8 mouse cellular contexts compared by ENCODE assay signal in the genomic region with DNA sequence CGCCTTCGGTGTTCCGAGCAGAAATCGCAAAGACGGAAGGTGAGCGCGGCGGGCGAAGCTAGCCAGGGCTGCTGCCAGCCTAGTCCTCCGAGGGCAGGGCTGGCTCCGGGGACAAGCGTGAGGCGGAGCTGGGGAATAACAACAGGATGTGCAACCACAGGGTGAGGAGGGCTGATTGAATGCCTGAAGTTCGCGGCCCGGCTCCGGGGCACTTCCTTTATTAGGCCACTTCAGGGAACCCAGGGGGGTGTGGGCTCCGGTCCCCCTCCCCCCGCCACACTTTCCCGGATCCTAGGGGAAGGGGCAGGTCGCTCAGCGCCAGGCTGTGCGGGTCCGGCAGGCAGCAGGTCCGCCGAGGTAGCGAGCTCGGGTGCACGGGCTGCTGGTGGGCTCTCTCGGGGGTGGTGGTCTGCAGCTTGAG. TPM values are rescaled to one million over a fixed set of nuclear protein-coding genes. Genes with fewer than 3 reads are reported as not detected.
DNase-seq lines count a peak whose midpoint lies in the region; ATAC-seq and TF ChIP-seq lines count a peak whose summit lies in the region.

No protein-coding gene starts in this region.

- H3K27ac ChIP-seq in kidney, postnatal 0 days, result peak overlapping the region; percentile 100
- H3K27ac ChIP-seq in brown adipose tissue, adult 24 weeks (replicated peaks; ENCODE audit: low read depth, low read length), result peak overlapping the region; percentile 77
- H3K27ac ChIP-seq in hindbrain, embryonic 16.5 days (ENCODE audit: low read depth, low read length), result peak overlapping the region; percentile 100
- H3K27ac ChIP-seq in midbrain, embryonic 10.5 days (replicated peaks), result peak overlapping the region; percentile 99

- peak overlapping the region; percentile 77 for H3K4me2 ChIP-seq in kidney, postnatal 0 days (ENCODE audit: low read length)
- H3K4me2 ChIP-seq in hindbrain, embryonic 16.5 days (ENCODE audit: low read length), result peak overlapping the region; percentile 67

- WGBS in kidney, postnatal 0 days, result 0% methylated on average over 30 of the region's 30 CpGs
- under 1% methylated on average over 30 of the region's 30 CpGs for WGBS in hindbrain, embryonic 16.5 days
- WGBS in midbrain, embryonic 10.5 days, result under 1% methylated on average over 30 of the region's 30 CpGs

- H3K4me3 ChIP-seq in kidney, postnatal 0 days (replicated peaks; ENCODE audit: low read depth, low read length), result peak overlapping the region; percentile 99
- H3K4me3 ChIP-seq in brown adipose tissue, adult 24 weeks (ENCODE audit: insufficient read depth, low read depth, low read length), result peak overlapping the region; percentile 77
- H3K4me3 ChIP-seq in hindbrain, embryonic 16.5 days (ENCODE audit: low read length), result peak overlapping the region; percentile 94
- H3K4me3 ChIP-seq in midbrain, embryonic 10.5 days, result peak overlapping the region; percentile 98

- H3K36me3 ChIP-seq in kidney, postnatal 0 days (ENCODE audit: insufficient read depth, low read length), result no peaks in the 10 kb centered on the region
- H3K36me3 ChIP-seq in hindbrain, embryonic 16.5 days (ENCODE audit: control insufficient read depth, insufficient read depth, low read length), result no peaks in the 10 kb centered on the region
- peaks cover 20% of the 10 kb centered on the region for H3K36me3 ChIP-seq in midbrain, embryonic 10.5 days

- H3K9me3 ChIP-seq in kidney, postnatal 0 days (replicated peaks; ENCODE audit: low read length), result no peaks in the 10 kb centered on the region
- no peaks in the 10 kb centered on the region for H3K9me3 ChIP-seq in hindbrain, embryonic 16.5 days (ENCODE audit: control insufficient read depth, low read length)
- no peaks in the 10 kb centered on the region for H3K9me3 ChIP-seq in midbrain, embryonic 10.5 days (replicated peaks)

- H3K9ac ChIP-seq in kidney, postnatal 0 days (ENCODE audit: low read depth, low read length), result peak overlapping the region; percentile 96
- peak overlapping the region; percentile 92 for H3K9ac ChIP-seq in hindbrain, embryonic 16.5 days (ENCODE audit: low read depth, low read length)

- TF ChIP-seq CTCF in kidney, postnatal 0 days (IDR thresholded peaks at IDR 0.05; ENCODE audit: low read depth), result no peak

- H3K4me1 ChIP-seq in kidney, postnatal 0 days (replicated peaks; ENCODE audit: insufficient read depth, low read length), result peaks cover 3% of the 10 kb centered on the region; the same call in 1 of the 2 replicates
- H3K4me1 ChIP-seq in brown adipose tissue, adult 24 weeks (ENCODE audit: control insufficient read depth, insufficient read depth, insufficient read length, low read length), result peaks cover 2% of the 10 kb centered on the region; the same call in 1 of the 2 replicates
- peaks cover 13% of the 10 kb centered on the region for H3K4me1 ChIP-seq in hindbrain, embryonic 16.5 days (ENCODE audit: control insufficient read depth, insufficient read depth, low read depth, low read length)
- peaks cover 48% of the 10 kb centered on the region for H3K4me1 ChIP-seq in midbrain, embryonic 10.5 days

- no peaks in the 10 kb centered on the region for H3K27me3 ChIP-seq in kidney, postnatal 0 days (ENCODE audit: insufficient read depth, low read length)
- H3K27me3 ChIP-seq in hindbrain, embryonic 16.5 days (replicated peaks; ENCODE audit: control insufficient read depth, insufficient read depth, low read length), result no peaks in the 10 kb centered on the region
- no peaks in the 10 kb centered on the region for H3K27me3 ChIP-seq in midbrain, embryonic 10.5 days (ENCODE audit: low read depth, poor library complexity, severe bottlenecking)

- DNase-seq in kidney, postnatal 0 days (ENCODE audit: low spot score), result no peak
- DNase-seq in kidney, adult 11 months, result no peak
- DNase-seq in midbrain, embryonic 10.5 days (ENCODE audit: low spot score), result no peak
- no peak for DNase-seq in MN1 (ENCODE audit: low spot score)
- DNase-seq in yolk sac, embryonic 10.5 days (ENCODE audit: low spot score), result no peak
- no peak for DNase-seq in retina, embryonic 14.5 days (ENCODE audit: low spot score)

- ATAC-seq in kidney, postnatal 0 days (replicated peaks; ENCODE audit: low FRiP score, low read depth), result peak; percentile 52
- ATAC-seq in hindbrain, embryonic 16.5 days, result peak; percentile 52

RNA-seq across cellular contexts. Expression of a gene that starts 0.4 kb away (rescaled TPM):
- 86.1 and 94.8 TPM in 2 replicates for polyA plus RNA-seq in kidney, postnatal 0 days (2015; fragmentation: Nextera tagmentation; extraction: Ambion mirVana)
- 12.4 and 14.9 TPM in 2 replicates for polyA plus RNA-seq in brown adipose tissue, adult 24 weeks (2012; ENCODE audit: insufficient read depth, insufficient read length, missing spikeins)
- 59.1 and 72.6 TPM in 2 replicates for polyA plus RNA-seq in hindbrain, embryonic 16.5 days (2015; fragmentation: Nextera tagmentation; extraction: Ambion mirVana)
- polyA plus RNA-seq in midbrain, embryonic 10.5 days (2016; fragmentation: Nextera tagmentation; extraction: Ambion mirVana), result 59.6 and 60.1 TPM in 2 replicates
